Mouse (Mus musculus) right cerebral cortex, postnatal 4 days (tissue): ENCODE data around the gene Gm20671.
A peak's percentile ranks its signal among the peaks of the same experiment; 100 is the strongest.
"Not testable (repeated sequence)": the region's sequence is repeated elsewhere in the genome, so short reads cannot be mapped to it uniquely, and the experiment has no call there.

ENCODE experiments used
- DNase-seq: peaks from one replicate; pipeline ENCODE4 v3.0.0-alpha.2; 2022

Gm20671 gene

GRCm38 (mm10) chr5:32784726-32785125, 42.2 kb downstream of the Gm20671 start:
- DNase-seq = no peak

- no peak for DNase-seq
Measured at GRCm38 (mm10) chr5:32781596-32781995, 45.3 kb downstream of the Gm20671 start.

GRCm38 (mm10) chr5:32778168-32778567, 48.7 kb downstream of the Gm20671 start:
- no peak for DNase-seq

- DNase-seq = no peak
Measured at GRCm38 (mm10) chr5:32772361-32772760, 54.5 kb downstream of the Gm20671 start.

DNA sequence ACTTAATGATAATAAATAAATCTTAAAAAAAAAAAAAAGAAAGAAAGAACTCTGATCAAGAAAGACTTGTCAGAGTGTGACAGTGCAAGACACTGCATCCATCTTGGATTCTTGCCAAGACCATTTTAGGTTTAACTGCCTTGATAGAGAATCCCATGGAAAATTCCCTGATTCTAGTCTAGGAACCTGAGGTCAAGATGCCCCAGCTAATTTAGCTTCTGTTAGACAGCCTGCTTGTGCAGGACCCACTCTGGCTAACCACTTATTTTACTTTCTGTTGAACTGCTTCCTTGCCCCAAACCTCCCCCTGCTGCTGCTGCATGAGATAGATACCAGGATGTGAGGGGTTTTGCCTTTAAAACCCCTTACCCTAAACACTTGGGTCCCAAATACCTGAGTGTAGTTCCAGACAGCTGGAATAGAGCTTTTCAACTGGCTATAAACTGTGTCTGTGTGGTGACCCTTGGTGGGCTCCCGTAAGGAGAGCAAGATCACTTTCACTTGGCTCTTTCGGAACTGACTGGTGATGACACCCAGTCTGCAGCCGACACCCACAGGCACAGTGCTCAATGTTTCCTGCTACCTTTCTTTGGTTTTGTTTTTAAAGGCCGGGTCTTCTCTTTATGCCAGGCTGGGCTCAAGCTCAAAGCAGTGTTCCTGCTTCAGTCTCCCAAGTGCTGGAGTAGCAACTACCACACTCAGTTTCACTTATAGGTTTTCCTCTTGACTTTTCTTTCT, 59.1 kb downstream of the Gm20671 start:
- DNase-seq = no peak

- DNase-seq = no peak
Measured at GRCm38 (mm10) chr5:32767004-32767403, 59.9 kb downstream of the Gm20671 start.

- no peak for DNase-seq
Measured at GRCm38 (mm10) chr5:32761566-32762140, 65.3 kb downstream of the Gm20671 start.

DNA sequence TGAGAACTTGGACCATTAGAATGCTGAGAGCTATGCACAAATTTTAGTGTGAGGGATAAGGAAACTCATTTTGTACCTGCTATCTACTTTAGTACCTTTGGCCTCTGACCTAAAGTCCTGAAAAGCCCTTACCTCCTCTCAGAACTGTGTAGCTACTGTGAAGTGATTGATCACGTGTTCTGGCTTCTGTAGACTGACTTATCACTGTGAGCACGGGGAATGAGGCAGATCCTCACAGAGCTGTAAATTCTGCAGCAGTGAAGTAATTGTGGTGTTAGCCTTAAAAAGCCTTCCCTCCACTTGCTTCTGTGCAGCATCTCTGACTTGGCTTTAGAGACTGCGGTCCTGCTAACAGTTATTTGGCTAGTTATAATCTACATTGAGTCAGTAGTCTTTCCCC, 66.1 kb downstream of the Gm20671 start:
- DNase-seq = no peak

GRCm38 (mm10) chr5:32760352-32760751, 66.6 kb downstream of the Gm20671 start:
- not testable (repeated sequence) for DNase-seq

- DNase-seq = no peak
Measured at GRCm38 (mm10) chr5:32759662-32760061, 67.2 kb downstream of the Gm20671 start.

GRCm38 (mm10) chr5:32756141-32756540, 70.8 kb downstream of the Gm20671 start:
- no peak for DNase-seq

DNA sequence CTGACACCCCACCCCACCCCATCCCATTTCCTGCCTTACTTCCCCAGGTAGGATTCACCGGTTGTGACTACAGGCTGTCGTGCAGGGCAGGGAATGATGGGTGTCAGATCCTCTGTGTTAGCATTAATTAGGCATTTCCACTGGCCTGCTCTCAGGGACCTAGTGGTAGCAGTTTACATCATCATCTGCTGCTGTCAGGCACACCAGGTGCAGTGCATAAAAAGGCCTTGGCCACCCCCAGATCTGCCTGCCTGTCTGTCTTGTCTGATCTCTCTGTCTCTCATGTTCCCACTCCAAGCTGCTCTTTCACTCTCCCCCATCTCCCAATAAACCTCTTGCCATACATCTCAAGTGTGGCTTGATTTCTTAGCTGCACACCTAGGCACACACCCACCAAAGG, 75.2 kb downstream of the Gm20671 start:
- no peak for DNase-seq

DNA sequence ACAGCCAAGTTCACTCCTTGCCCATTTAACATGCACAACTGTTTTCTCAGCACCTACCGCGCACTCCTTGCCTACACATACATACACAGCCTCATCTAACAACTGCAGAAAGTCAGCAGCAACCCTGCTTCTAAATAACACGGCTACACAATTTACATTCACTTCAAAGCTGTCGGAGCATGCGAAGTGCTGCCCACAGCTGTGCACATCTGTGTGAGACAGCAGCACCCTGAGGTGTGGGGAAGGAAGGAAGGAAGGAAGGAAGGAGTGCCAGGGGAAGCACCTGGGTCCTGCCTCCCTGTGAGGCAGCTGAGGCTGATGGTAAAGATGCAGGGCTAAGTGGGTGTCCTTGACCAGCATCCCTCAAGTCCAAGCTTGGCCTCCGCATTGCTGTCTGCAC, 78.0 kb downstream of the Gm20671 start:
- DNase-seq = no peak

- DNase-seq = no peak
Measured at GRCm38 (mm10) chr5:32747650-32748375, 79.1 kb downstream of the Gm20671 start.

GRCm38 (mm10) chr5:32745705-32746655, 80.9 kb downstream of the Gm20671 start:
- DNase-seq = peak; percentile 27

DNA sequence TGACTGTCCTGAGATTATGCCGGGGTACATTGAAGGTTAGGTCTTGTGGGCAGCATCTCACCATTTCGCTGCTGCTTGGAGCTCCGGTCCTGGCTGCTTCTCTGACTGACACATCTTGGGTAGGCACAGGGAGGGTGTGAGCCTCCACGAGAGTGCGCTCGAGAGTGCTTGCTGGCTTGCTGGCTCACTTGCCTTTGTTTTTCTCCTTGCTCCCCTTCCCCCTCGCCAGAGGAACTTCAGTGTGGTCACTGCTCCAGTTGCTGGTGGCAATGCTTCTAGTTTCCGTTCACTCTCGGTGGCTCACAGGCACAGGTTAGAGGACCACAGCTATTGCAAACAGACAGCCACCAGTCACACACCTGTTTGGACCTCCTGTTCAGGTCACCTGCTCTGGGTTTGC, 84.8 kb downstream of the Gm20671 start:
- DNase-seq = peak; percentile 71

- DNase-seq = peak; percentile 40
Measured at GRCm38 (mm10) chr5:32741377-32741776, 85.5 kb downstream of the Gm20671 start.

DNA sequence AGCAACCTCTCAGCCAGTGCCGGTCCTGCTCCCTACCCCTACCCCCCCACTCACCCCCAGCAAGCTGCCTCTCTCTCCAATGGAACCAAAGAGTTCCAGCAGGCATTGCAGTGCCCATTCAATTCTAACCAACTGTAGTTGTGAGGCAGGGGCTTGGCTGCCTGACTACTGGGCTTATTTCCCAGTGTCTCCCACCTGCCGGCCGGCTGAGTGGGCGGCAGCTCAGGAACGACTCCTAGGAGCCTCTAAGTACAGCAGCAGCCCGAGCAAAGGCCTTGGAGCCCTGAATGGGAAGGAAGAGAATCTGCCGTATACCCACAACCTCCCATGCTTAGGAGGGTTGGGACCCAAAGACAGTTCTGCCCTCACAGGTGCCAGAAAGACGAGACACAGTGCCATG, 86.1 kb downstream of the Gm20671 start:
- not testable (repeated sequence) for DNase-seq

DNA sequence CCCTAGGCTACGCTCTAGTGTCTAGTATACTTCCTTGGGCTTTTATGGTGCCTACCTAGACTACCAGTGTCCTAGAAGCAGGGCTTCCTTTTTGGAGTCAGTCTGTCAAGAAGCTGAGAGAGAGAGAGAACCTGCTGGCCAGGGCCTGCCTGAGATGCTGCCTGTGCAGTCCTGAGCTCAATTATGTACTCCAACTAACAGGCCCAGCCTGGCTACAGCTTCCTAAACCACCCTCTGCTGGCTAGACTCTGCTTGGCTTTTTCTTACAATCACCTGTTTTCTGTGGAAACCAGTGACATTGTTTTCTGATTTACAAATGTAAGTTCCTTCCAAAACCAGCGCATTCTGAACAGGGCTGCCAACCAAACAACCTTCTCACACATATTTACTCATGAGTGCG, 86.8 kb downstream of the Gm20671 start:
- no peak for DNase-seq

DNA sequence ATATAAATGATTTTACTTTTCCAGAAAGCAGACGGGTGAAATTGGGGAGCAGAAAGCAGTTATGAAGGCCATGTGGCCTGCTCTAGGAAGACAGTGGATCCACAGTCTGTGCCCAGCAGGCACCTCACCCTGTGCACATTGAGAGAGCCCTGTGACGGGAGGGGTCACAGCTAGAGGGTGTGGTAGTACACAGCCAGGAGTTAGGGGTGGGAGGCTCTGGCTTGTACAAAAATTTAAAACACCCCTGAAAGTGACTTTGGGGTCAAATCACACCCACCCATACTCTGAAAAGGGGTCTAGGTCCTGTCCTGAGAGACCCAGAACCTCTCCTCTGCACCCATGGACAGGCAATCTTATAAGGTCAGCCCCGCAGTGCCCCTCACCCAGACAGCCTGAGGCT, 90.1 kb downstream of the Gm20671 start:
- not testable (repeated sequence) for DNase-seq

- DNase-seq = no peak
Measured at GRCm38 (mm10) chr5:32735779-32736178, 91.1 kb downstream of the Gm20671 start.

- not testable (repeated sequence) for DNase-seq
Measured at GRCm38 (mm10) chr5:32733892-32734291, 93.0 kb downstream of the Gm20671 start.

GRCm38 (mm10) chr5:32728851-32729250, 98.1 kb downstream of the Gm20671 start:
- no peak for DNase-seq
